Mouse (Mus musculus) liver, adult 2 months (tissue): Measurements from ENCODE around the gene Rab28. TPM values are rescaled to one million over a fixed set of nuclear protein-coding genes. Genes with fewer than 3 reads are reported as not detected.
A peak's percentile ranks its signal among the peaks of the same experiment; 100 is the strongest.

Experiments
- DNase-seq: peaks from one replicate; pipeline ENCODE4 v3.0.0-alpha.2; 2011; ENCODE audit warnings: low read depth, low spot score; ENCODE audit errors: extremely low read depth
- H3K27ac ChIP-seq: fragments of 200-500 bp; replicated peaks from 2 replicates; pipeline ENCODE4 v1.5.1; 2012; ENCODE audit warnings: low read depth, mild to moderate bottlenecking, control low read depth, inconsistent platforms, low read length; ENCODE audit not compliant: insufficient read depth
- H3K27me3 ChIP-seq: fragments of 200-500 bp; 2 replicates; pipeline ENCODE4 v1.6.1; 2012; ENCODE audit warnings: mild to moderate bottlenecking, moderate library complexity, low read length, inconsistent platforms; ENCODE audit not compliant: control insufficient read depth, insufficient read depth
- H3K36me3 ChIP-seq: fragments of 200-500 bp; 2 replicates; pipeline ENCODE4 v1.6.1; 2012; ENCODE audit warnings: low read length, inconsistent platforms; ENCODE audit not compliant: control insufficient read depth, insufficient read depth
- H3K4me1 ChIP-seq: fragments of 200-500 bp; 2 replicates; pipeline ENCODE4 v1.6.1; 2011; ENCODE audit warnings: low read length; ENCODE audit not compliant: control insufficient read depth, insufficient read depth
- H3K4me3 ChIP-seq: fragments of 200-500 bp; 2 replicates; pipeline ENCODE4 v1.5.1; 2011; ENCODE audit warnings: low read depth, mild to moderate bottlenecking, control low read depth, low read length, moderate library complexity; ENCODE audit not compliant: insufficient read depth
- H3K79me2 ChIP-seq: fragments of 200-500 bp; 2 replicates; pipeline ENCODE4 v1.6.1; 2012; ENCODE audit warnings: inconsistent platforms, mild to moderate bottlenecking, low read length, moderate library complexity; ENCODE audit not compliant: control insufficient read depth, insufficient read depth
- H3K9ac ChIP-seq: fragments of 200-500 bp; 2 replicates; pipeline ENCODE4 v1.6.1; 2012; ENCODE audit warnings: low read depth, mild to moderate bottlenecking, control low read depth, inconsistent platforms, low read length
- CTCF ChIP-seq: fragments of 200-500 bp; IDR thresholded peaks from 2 replicates; pipeline ENCODE4 v1.5.1; 2011; ENCODE audit warnings: low read depth, low read length, control low read depth
- POLR2A ChIP-seq: fragments of 200-500 bp; IDR thresholded peaks from 2 replicates; pipeline ENCODE4 v1.6.1; 2011; ENCODE audit warnings: low read length, control low read depth; ENCODE audit not compliant: insufficient read depth; ENCODE audit errors: extremely low read depth
- WGBS: fragments of 180-500 bp; shearing (Covaris S2); methylation state at CpG from one replicate; pipeline ENCODE4 v1.1.7; 2018; 5-methylcytosine and 5-hydroxymethylcytosine counted together
- polyA plus RNA-seq: library from polyadenylated mRNA; depleted of rRNA; stranded (reverse); fragments of >200 nt; gene quantifications from 2 replicates; pipeline ENCODE4 v1.2.3, GENCODE M21; 2012
- total RNA-seq: library from RNA; depleted of rRNA; stranded (reverse); fragments of >200 nt; gene quantifications from 2 replicates; pipeline ENCODE4 v1.2.3, GENCODE M21; 2014

Rab28 gene
- total and polyA plus RNA-seq, 2 experiments = 10.3 to 19.7 TPM

GRCm38 (mm10) chr5:41752721-41753120 lies 44.8 kb upstream of the Rab28 start:
- H3K27ac ChIP-seq = no peak overlapping the region
- H3K4me3 ChIP-seq = no peak overlapping the region
- 38% methylated on average over 4 of the region's 4 CpGs for WGBS
- no peak overlapping the region for H3K9ac ChIP-seq
- no peak for DNase-seq
- H3K27me3 ChIP-seq = peaks cover 12% of the 10 kb centered on the region
- H3K79me2 ChIP-seq = no peaks in the 10 kb centered on the region
- no peaks in the 10 kb centered on the region for H3K36me3 ChIP-seq
- no peak for TF ChIP-seq CTCF
- no peak for TF ChIP-seq POLR2A
- no peaks in the 10 kb centered on the region for H3K4me1 ChIP-seq

DNA sequence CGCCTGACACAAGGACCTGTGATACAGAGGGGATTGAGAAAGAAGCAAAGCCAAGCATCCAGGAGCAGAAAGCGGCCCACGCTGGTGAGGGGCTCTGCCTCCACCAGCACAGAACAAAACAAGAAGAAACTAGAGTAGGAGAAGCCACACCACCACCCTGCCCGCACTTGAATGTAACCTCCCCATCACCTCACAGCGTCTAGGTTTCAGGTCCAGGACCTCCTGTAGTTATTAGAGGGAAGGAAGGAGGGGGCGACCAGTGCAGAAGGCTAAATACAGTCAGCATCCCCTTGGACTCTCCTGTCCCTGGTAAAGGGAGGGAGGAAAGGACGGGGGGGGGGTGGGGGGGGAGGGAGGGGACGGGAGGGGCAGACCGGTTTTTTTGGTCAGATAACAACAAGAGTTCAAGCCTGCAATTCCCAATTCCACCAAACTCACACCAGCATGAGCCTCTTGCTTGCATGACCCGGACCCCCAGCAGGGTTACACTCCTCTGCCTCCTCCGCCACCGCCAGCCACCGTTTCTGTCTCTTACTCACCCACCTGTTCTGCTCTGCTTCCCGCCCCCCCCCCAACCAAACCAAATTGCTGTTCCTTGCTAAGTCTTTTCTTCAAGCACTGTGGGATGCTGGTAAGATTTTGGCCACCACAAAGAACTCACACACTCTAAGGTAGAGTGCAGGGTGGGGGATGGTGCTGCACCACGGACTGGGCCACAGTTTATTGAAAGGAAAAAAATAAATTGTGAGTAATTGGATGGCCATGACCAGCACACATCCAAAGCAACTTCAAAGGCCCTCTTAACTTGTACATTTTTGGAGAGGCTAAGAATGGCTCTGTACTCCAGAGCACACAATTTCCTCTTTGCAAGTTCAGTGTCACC lies 37.2 kb upstream of the Rab28 start:
- no peak for TF ChIP-seq POLR2A
- no peak overlapping the region for H3K9ac ChIP-seq
- H3K79me2 ChIP-seq = no peaks in the 10 kb centered on the region
- WGBS = 15% methylated on average over 12 of the region's 15 CpGs
- DNase-seq = no peak
- no peaks in the 10 kb centered on the region for H3K36me3 ChIP-seq
- H3K27ac ChIP-seq = no peak overlapping the region
- H3K4me3 ChIP-seq = no peak overlapping the region
- H3K4me1 ChIP-seq = no peaks in the 10 kb centered on the region
- H3K27me3 ChIP-seq = peaks cover 10% of the 10 kb centered on the region; the same call in 1 of the 2 replicates

DNA sequence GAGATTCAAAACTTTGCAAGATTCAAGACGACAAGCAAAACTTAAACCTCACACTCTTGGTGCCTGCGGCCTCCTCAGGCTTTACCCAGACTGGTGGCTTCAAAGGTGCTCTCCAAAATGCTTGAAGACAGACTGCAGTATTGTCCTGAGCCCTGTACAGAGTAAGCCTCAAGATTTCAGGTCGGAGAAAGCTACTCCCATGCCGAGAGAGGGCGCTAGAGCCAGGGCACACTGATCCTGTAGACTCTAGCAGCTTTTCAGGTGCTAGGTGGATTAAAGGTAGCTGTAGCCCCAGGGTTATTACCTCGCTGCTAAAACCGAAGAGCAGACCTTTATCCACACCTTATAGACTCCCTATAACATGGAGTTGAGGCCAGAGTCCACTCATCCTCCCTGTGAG lies 36.3 kb upstream of the Rab28 start:
- no peak overlapping the region for H3K9ac ChIP-seq
- no peak for DNase-seq
- 15% methylated on average over 7 of the region's 7 CpGs for WGBS
- H3K36me3 ChIP-seq = no peaks in the 10 kb centered on the region
- H3K79me2 ChIP-seq = no peaks in the 10 kb centered on the region
- no peak overlapping the region for H3K4me3 ChIP-seq
- H3K27me3 ChIP-seq = peaks cover 10% of the 10 kb centered on the region; the same call in 1 of the 2 replicates
- TF ChIP-seq CTCF = no peak
- no peak for TF ChIP-seq POLR2A
- no peak overlapping the region for H3K27ac ChIP-seq
- H3K4me1 ChIP-seq = no peaks in the 10 kb centered on the region

DNA sequence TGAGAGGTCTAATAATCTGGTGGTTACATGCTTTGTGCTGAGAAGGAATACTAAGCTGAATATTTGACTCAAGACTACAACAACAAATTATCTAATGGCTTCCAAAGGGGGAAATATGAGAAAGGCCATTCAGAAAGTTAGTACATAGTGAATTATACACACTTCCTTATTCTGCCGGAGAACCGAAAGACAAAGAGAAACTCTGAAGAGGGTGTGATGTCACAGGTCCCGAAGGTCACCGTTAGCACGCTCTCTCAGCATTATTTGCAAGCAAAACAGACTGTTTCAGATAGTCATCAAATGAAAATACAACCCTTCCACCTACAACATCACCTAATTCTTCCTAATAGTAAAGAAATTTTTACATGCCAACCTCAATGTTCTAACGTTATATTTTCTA lies 30.9 kb upstream of the Rab28 start:
- 53% methylated on average over 6 of the region's 6 CpGs for WGBS
- Histone ChIP-seq H3K4me3 (no peak overlapping the region), H3K36me3 (no peaks in the 10 kb centered on the region), H3K79me2 (no peaks in the 10 kb centered on the region), H3K4me1 (no peaks in the 10 kb centered on the region), H3K9ac (no peak overlapping the region), H3K27me3 (no peaks in the 10 kb centered on the region), H3K27ac (no peak overlapping the region)
- DNase-seq = peak; percentile 19
- no peak for TF ChIP-seq CTCF

- Histone ChIP-seq H3K27ac (no peak overlapping the region), H3K27me3 (no peaks in the 10 kb centered on the region), H3K4me1 (no peaks in the 10 kb centered on the region), H3K9ac (no peak overlapping the region), H3K36me3 (no peaks in the 10 kb centered on the region), H3K79me2 (no peaks in the 10 kb centered on the region), H3K4me3 (no peak overlapping the region)
- 56% methylated on average over 5 of the region's 5 CpGs for WGBS
- no peak for DNase-seq
- TF ChIP-seq POLR2A (no peak), CTCF (no peak)
Observed at GRCm38 (mm10) chr5:41737039-41737438, 29.1 kb upstream of the Rab28 start.

- WGBS = 49% methylated on average over 1 of the region's 1 CpGs
- DNase-seq = no peak
- Histone ChIP-seq H3K9ac (no peak overlapping the region), H3K79me2 (no peaks in the 10 kb centered on the region), H3K36me3 (no peaks in the 10 kb centered on the region), H3K4me1 (no peaks in the 10 kb centered on the region), H3K27me3 (no peaks in the 10 kb centered on the region), H3K27ac (no peak overlapping the region), H3K4me3 (no peak overlapping the region)
- TF ChIP-seq POLR2A (no peak), CTCF (no peak)
Observed at GRCm38 (mm10) chr5:41727017-41727416, 19.1 kb upstream of the Rab28 start.
